9 mouse cellular contexts compared by ENCODE assay signal in the genomic region with DNA sequence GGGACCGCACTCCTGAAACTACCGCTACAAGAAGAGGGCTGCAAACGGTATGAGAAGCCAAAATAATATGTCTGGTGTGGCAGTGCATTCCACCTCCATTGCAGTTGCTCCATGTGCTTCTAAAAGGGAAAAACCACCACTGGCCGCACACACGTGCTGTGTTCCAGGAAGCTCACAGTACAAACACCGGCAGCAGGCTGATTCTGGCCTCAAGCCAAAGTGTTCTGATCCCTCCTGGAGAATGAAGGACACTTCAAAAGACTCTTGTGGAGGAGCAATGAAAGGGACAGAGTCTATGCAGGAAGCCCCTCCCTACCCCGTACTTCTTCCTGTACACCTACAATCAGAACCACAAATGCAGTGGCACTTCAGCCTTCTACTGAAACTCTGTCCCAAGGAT. TPM values are rescaled to one million over a fixed set of nuclear protein-coding genes. Genes with fewer than 3 reads are reported as not detected.
DNase-seq lines count a peak whose midpoint lies in the region; ATAC-seq lines count a peak whose summit lies in the region.
"Had no signal": no experiment of that assay in that cellular context is flagged by ENCODE, and none has a peak within 500 bp of the region (broad histone marks: within the 10 kb centered on the region; RNA-seq: fewer than 3 reads in every experiment).

No protein-coding gene starts in this region.

- H3K36me3 ChIP-seq in liver, embryonic 16.5 days (ENCODE audit: control insufficient read depth, insufficient read depth) = no peaks in the 10 kb centered on the region
- no peaks in the 10 kb centered on the region for H3K36me3 ChIP-seq in liver, embryonic 12.5 days
- H3K36me3 ChIP-seq in kidney, embryonic 15.5 days = no peaks in the 10 kb centered on the region
- H3K36me3 ChIP-seq: liver, embryonic 13.5 days had no signal

- 0 out of 2 replicates have a peak, but pooled peaks have one; percentile 30 for ATAC-seq in liver, embryonic 16.5 days (ENCODE audit: low read depth)
- no peak for ATAC-seq in liver, embryonic 12.5 days
- ATAC-seq in kidney, embryonic 15.5 days (replicated peaks; ENCODE audit: low FRiP score) = 0 out of 2 replicates have a peak, but pooled peaks have one; percentile 46

- no peaks in the 10 kb centered on the region for H3K27me3 ChIP-seq in liver, embryonic 16.5 days (ENCODE audit: control insufficient read depth, insufficient read depth, low read depth, low read length)
- H3K27me3 ChIP-seq in liver, embryonic 12.5 days (replicated peaks) = no peaks in the 10 kb centered on the region
- H3K27me3 ChIP-seq in kidney, embryonic 15.5 days = no peaks in the 10 kb centered on the region
- H3K27me3 ChIP-seq: liver, embryonic 13.5 days had no signal

- H3K9ac ChIP-seq in liver, embryonic 16.5 days (ENCODE audit: low read depth, low read length) = no peak overlapping the region
- no peak overlapping the region for H3K9ac ChIP-seq in liver, embryonic 12.5 days
- no peak overlapping the region for H3K9ac ChIP-seq in kidney, embryonic 15.5 days
- H3K9ac ChIP-seq: liver, embryonic 13.5 days had no signal

- no peak overlapping the region for H3K4me3 ChIP-seq in liver, embryonic 16.5 days (ENCODE audit: low read depth, low read length)
- H3K4me3 ChIP-seq in liver, embryonic 12.5 days = no peak overlapping the region
- no peak overlapping the region for H3K4me3 ChIP-seq in kidney, embryonic 15.5 days (replicated peaks)
- H3K4me3 ChIP-seq: liver, embryonic 13.5 days had no signal

- no peak overlapping the region for H3K4me2 ChIP-seq in liver, embryonic 16.5 days (ENCODE audit: low read depth, low read length)
- no peak overlapping the region for H3K4me2 ChIP-seq in liver, embryonic 12.5 days
- no peak overlapping the region for H3K4me2 ChIP-seq in kidney, embryonic 15.5 days
- H3K4me2 ChIP-seq: liver, embryonic 13.5 days had no signal

- H3K9me3 ChIP-seq in liver, embryonic 16.5 days (replicated peaks; ENCODE audit: control insufficient read depth, low read length) = no peaks in the 10 kb centered on the region
- no peaks in the 10 kb centered on the region for H3K9me3 ChIP-seq in liver, embryonic 12.5 days (replicated peaks)
- H3K9me3 ChIP-seq in kidney, embryonic 15.5 days (replicated peaks) = no peaks in the 10 kb centered on the region
- H3K9me3 ChIP-seq: liver, embryonic 13.5 days had no signal

- peak; percentile 49 to 74 for DNase-seq in adrenal gland, adult (ENCODE audit: inconsistent age in 2 of 2, low spot score in 1 of 2)
- no peak for DNase-seq in adrenal gland, adult 18-20 months (ENCODE audit: low spot score in 2 of 2)
- DNase-seq in lung, postnatal 36 days = peak; percentile 83
- DNase-seq in left cerebral cortex, adult 18-20 months (ENCODE audit: low spot score in 2 of 2) = no peak
- DNase-seq in left cerebral cortex, adult 11 months (ENCODE audit: low spot score) = no peak
- DNase-seq: liver, embryonic 13.5 days had no signal

- H3K4me1 ChIP-seq in liver, embryonic 16.5 days (ENCODE audit: control insufficient read depth, low read depth, low read length) = no peaks in the 10 kb centered on the region; the same call in 1 of the 2 replicates
- no peaks in the 10 kb centered on the region; the same call in 1 of the 2 replicates for H3K4me1 ChIP-seq in liver, embryonic 12.5 days
- no peaks in the 10 kb centered on the region; the same call in 1 of the 2 replicates for H3K4me1 ChIP-seq in kidney, embryonic 15.5 days

- no peak overlapping the region for H3K27ac ChIP-seq in liver, embryonic 16.5 days (ENCODE audit: low read length)
- no peak overlapping the region for H3K27ac ChIP-seq in liver, embryonic 12.5 days
- H3K27ac ChIP-seq in kidney, embryonic 15.5 days = no peak overlapping the region
- H3K27ac ChIP-seq: liver, embryonic 13.5 days had no signal

- 63% methylated on average over 7 of the region's 7 CpGs for WGBS in liver, embryonic 16.5 days (ENCODE audit: insufficient replicate concordance)
- 73% methylated on average over 7 of the region's 7 CpGs for WGBS in liver, embryonic 12.5 days (ENCODE audit: insufficient replicate concordance)
- WGBS in kidney, embryonic 15.5 days = 63% methylated on average over 7 of the region's 7 CpGs

RNA-seq across cellular contexts. Expression of a gene that starts 12.2 kb away (rescaled TPM):
- total RNA-seq in adrenal gland, adult 18-20 months (2021) = 10 to 100 TPM; 92.0 to 93.7 TPM
- polyA plus RNA-seq in liver, embryonic 16.5 days (2015; fragmentation: Nextera tagmentation; extraction: Ambion mirVana) = 48.4 and 54.2 TPM in 2 replicates
- 43.3 and 44.3 TPM in 2 replicates for polyA plus RNA-seq in liver, embryonic 12.5 days (2016; fragmentation: Nextera tagmentation; extraction: Ambion mirVana)
- polyA plus RNA-seq in kidney, embryonic 15.5 days (2015; fragmentation: Nextera tagmentation; extraction: Ambion mirVana) = 86.3 TPM in 2 replicates
- total RNA-seq in left cerebral cortex, adult 18-20 months (2021) = 1 to 10 TPM; 5.8 to 8.1 TPM

Comparison
In these comparisons a context has a peak if more than half of its experiments do, and no peak if none do; other contexts are left out.
1. DNase-seq: peak in adrenal gland, adult (2 of 2) and lung, postnatal 36 days (single experiment); none in adrenal gland, adult 18-20 months (0 of 2), left cerebral cortex, adult 18-20 months (0 of 2) and left cerebral cortex, adult 11 months (single experiment).